Mouse (Mus musculus): ENCODE results near the gene Phf5a. TPM values are rescaled to one million over a fixed set of nuclear protein-coding genes. Genes with fewer than 3 reads are reported as not detected.

Gene Phf5a
- total RNA-seq, 2 experiments from 2014 or later, result 142 to 203 TPM

DNA sequence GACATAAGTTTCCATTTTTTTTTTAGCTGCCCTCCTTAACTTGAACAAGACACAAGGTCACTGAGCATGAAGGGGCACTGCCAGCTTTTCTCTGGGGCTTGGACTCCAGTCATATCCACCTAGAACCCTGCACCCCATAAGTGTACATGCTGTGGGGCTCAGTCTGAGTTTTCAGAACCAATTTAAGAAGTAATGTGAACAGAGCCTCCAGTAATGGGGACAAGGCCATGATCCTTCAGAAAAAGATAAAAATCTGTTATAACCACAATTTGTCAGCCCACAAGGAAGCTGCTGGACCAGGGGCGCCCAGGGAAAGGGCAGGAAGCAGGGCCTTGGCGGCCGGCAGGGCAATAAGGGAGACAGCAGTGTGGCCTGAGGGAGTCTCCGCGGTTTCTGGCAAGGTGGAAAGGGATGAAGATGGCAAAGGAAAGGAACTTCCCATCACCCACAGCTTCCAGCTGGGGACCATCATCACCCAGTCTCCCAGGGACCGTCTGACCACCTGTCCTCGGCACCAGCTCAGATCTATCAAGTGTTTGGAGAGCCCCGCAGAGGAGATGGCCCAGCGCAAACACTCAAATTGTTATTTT lies 19.2 kb downstream of the Phf5a start:
- no peak for ATAC-seq (replicated peaks; ENCODE audit: low FRiP score, low TSS enrichment, poor library complexity, severe bottlenecking)

DNA sequence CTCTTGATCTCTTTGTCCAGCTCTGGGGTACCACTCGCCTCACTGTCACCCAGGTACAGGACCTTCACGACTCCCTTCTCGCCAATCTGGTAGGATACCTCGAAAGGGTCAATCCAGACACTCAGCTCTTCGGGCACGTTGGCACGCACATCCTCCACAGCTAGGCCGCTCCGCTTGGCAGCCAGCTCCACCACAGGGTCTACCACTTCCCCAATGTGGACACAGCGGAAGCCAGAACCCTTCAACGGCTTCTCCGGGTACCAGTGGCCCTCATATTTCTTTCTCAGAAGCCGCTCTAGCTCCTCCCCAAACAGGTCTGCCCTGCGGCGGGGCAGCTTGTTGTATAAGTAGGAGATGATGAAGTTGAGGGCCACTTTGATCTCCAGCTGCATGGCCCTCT lies 20.3 kb downstream of the Phf5a start:
- no peak for ATAC-seq (replicated peaks; ENCODE audit: low FRiP score, low TSS enrichment, poor library complexity, severe bottlenecking)

DNA sequence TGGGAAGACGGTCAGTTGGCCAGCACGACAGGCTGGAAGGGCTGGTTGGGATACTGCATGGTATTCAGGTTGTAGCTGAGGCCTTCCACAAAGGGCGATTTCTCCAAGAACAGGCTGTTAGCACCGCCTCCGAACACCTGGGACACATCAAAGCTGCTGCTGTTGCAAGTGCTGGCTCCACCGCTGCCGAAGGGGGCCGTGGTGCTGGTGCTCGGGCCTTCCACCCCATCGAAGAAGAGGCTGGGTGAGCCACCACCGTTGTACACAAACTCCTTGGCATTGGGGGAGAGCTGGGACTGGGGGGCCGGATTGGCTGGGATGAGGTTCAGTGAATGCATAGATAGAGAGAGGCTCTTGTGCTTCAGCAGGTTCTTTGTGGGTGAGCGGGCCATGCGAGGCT lies 21.0 kb downstream of the Phf5a start:
- ATAC-seq (replicated peaks; ENCODE audit: low FRiP score, low TSS enrichment, poor library complexity, severe bottlenecking), result no peak

DNA sequence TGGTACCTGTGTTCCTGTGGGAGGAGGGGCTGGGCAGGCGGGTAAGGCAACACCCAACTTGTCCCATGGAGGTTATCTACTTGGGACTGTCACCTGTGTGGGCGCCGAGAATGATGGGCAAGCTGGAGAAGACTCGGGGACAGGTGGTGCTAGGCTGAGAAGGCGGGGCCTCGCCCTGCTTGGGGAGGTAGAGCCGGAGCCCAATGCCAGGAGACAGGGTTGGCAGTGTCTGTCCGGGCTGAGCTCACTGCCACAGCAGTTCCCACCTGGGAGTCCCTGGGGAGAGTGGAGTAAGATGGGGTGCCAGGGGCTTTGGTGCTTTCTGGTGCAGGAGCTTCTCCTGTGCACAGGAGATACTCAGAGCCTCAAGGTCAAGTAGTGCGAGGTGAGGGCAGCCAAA lies 22.6 kb downstream of the Phf5a start:
- no peak for ATAC-seq (replicated peaks; ENCODE audit: low FRiP score, low TSS enrichment, poor library complexity, severe bottlenecking)

DNA sequence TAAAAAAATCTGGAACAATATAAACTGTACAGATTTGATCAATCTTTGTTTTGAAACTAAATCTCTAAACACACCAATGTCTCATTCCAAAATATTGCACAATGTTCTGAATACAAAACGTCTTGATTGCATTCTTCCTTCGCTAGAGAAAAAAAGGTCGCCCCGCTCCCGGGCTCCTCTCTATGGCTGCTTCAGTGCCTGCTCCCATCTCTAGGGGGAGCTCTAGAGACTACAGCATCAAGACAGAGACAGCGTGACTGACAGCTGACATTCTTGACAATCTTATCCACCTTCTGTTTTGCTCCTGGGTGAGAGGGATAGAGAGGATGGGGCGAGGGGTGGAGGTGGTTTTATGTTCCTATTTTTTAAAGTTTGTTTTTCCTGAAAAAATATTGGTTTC lies 23.4 kb downstream of the Phf5a start:
- ATAC-seq (replicated peaks; ENCODE audit: low FRiP score, low TSS enrichment, poor library complexity, severe bottlenecking), result peak; percentile 69

DNA sequence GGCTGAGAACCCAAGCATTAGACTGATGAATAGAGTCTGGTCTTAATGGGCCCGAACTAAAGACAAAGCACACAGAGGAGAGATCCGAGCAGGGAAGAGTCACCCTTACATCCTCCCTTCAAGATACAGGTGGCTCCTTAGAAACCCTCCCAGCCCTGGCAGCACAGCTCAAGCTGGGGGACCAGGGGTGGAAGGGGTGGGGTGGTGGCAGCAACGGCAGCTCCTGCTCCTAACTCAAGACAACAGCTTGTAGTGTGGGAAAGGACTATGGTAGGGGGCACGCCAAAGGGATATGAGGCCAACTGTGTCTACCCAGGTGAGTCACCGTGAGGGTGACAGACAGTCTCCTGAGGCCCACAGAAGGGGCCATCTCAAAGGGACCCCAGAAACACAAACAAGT lies 23.9 kb downstream of the Phf5a start:
- ATAC-seq (replicated peaks; ENCODE audit: low FRiP score, low TSS enrichment, poor library complexity, severe bottlenecking), result no peak

DNA sequence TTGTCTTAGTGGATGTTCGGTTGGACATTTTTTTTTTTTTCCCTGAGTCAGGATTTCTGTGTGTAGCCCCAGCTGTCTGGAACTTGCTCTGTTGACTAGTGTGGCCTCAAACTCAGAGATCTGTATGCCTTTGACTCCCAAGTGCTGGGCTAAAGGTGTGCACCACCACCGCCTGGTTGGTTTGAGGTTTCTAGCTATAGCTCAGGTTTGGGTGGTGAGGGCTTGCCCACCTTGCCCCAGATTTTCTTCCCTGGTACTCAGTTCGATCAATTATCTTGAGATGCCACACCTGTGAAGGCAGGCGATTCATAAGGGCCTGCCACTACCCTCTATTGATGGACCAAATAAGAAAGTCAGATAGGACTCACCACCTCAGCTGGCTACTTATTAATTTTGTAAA lies 24.6 kb downstream of the Phf5a start:
- ATAC-seq (replicated peaks; ENCODE audit: low FRiP score, low TSS enrichment, poor library complexity, severe bottlenecking), result no peak

DNA sequence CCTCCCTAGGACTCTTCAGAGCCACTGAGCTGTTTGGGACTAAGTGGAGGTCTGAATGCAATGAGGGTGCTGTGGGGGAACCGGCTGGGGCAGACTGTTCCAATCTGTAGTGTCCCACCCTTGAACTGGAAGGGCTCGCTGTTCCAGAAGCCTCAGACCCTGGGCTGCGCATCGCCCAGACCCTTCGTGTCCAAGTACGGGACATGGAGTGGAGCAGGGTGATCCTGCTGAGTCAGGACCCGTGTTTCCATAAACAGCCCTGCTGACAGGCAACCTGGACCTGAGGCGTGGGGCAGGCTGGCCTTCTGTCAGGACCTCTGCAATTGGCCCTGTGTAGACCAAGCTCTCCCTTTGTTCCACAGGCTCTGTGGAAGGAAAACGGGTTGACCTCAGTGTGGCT lies 25.0 kb downstream of the Phf5a start:
- no peak for ATAC-seq (replicated peaks; ENCODE audit: low FRiP score, low TSS enrichment, poor library complexity, severe bottlenecking)

DNA sequence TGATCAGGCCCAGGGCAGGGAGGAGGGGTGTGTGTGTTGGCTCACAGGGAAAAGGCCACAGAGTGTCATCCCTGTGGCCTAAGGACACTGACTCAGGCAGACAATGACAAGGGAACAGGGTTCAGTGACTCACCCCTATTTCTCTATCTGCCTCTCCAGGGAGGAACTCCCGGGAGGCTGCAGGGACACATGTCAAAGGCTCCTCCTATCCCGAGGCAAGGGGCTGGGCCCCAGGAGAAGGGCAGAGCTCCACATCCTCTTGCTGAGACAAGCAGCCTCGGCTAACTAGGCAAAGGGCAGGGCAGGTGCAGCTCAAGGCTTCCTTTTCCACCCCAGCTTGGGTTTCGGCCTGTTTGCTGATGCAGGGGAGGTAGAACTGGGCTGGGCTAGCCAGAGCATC lies 26.0 kb downstream of the Phf5a start:
- ATAC-seq (replicated peaks; ENCODE audit: low FRiP score, low TSS enrichment, poor library complexity, severe bottlenecking), result no peak

DNA sequence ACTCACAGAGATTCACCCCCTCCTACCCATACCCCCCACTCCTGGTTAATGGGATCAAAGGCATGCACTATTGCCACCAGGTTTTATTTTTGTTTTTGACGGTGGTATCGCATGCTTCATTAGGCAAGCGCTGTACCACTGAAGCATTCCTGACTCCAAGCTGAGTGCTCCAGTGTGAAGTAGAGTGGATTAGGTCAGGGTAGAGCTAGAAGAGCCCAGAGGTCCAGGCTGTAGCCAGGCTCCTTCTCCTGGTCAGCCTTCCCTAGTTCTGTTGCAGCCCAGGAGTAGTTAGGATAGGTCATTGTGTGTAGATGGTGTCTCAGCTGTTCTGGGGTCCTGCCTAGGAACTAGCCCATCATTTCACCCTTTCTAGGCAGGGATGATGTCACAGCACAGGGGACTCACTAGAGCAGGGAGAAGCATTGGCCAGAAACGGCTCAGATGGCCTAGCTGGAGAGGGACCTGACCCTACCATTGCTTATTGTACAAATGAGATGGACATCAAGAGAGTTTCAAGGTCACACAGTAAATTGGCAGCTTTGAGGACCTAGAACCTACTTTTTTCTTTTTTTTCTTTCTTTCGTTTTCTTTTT lies 26.6 kb downstream of the Phf5a start:
- no peak for ATAC-seq (replicated peaks; ENCODE audit: low FRiP score, low TSS enrichment, poor library complexity, severe bottlenecking)

DNA sequence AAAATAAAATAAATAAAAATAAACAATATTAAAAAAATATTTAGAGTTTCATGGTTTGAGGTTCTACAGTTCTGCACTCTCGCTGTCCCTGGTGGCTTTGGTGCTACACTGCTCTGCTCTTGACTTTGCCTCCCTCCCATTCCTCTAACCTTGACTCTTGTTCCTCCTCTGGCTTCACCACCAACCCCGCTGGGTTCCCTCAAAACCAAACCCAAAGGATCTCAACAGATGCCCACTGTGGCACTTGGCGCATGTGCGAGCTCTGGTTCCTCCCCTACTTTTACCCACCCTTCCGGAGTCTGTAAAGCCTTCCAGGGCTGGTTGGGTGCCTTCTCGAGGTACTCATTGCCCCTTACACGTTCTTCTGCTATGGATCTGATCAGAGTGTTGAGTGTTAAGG lies 29.4 kb downstream of the Phf5a start:
- ATAC-seq (replicated peaks; ENCODE audit: low FRiP score, low TSS enrichment, poor library complexity, severe bottlenecking), result no peak

DNA sequence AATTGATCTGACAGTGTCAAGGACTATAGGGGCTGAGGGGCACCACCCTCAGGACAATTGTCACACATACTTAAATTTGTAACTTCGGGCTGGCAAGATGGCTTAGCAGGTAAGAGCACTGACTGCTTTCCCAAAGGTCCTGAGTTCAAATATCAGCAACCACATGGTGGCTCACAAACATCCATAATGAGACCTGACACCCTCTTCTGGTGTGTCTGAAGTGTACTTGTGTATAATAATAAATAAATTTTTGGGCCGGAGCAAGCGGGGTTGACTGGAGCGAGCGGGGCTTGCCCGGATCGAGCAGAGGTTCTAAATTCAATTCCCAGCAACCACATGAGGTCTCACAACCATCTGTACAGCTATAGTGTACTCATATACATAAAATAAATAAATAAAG lies 31.4 kb downstream of the Phf5a start:
- ATAC-seq (replicated peaks; ENCODE audit: low FRiP score, low TSS enrichment, poor library complexity, severe bottlenecking), result 0 out of 2 replicates have a peak, but pooled peaks have one; percentile 3

DNA sequence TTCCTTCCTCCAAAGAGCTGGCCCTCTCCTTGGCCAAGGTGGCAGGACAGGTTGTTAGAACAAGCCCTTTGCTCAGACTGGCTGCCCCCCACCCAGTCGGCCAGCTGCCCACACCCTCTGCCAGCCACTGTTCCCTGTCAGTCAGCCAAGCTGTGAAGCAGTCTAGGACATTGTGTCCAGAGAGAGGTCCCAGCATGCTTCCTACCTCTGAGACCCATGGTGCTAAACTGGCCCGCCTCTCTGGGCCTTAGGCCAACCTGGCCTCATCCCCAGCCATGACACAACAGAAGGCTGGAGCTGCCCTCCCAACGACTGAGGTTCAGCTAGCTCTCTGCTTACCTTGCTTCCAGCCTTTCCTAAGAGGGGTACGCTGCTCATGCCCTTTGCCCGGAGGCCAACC lies 32.1 kb downstream of the Phf5a start:
- ATAC-seq (replicated peaks; ENCODE audit: low FRiP score, low TSS enrichment, poor library complexity, severe bottlenecking), result peak; percentile 76

DNA sequence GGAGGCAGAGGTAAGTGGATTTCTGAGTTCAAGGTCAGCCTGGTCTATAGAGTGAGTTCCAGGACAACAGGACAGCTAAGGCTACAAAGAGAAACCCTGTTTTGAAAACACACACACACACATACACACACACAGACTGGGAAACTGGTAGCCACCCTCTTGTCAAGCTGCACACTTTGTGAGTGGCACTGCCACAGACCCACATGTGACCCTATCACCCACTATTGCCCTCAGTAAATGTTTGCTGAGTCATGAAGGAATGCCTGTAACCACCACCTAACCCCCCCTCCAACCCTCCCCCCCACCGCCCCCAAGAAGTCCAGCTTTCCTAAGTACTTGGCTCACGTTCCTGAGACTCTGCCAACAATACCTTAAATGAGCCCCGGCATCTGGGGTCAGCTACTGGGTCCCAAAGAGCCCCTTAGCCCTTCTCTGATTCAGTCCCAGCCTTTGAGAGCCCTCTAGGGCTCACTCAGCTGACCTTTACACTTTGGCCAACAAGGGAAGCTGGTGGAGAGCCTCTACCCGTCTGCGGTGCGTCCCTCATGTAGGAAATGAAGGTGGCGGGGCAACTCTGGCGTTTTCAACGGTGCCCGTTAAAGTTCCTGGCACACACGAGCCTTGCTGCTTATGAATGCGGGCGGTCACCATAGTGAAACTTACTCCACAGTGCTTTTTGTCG lies 33.0 kb downstream of the Phf5a start:
- no peak for ATAC-seq (replicated peaks; ENCODE audit: low FRiP score, low TSS enrichment, poor library complexity, severe bottlenecking)

DNA sequence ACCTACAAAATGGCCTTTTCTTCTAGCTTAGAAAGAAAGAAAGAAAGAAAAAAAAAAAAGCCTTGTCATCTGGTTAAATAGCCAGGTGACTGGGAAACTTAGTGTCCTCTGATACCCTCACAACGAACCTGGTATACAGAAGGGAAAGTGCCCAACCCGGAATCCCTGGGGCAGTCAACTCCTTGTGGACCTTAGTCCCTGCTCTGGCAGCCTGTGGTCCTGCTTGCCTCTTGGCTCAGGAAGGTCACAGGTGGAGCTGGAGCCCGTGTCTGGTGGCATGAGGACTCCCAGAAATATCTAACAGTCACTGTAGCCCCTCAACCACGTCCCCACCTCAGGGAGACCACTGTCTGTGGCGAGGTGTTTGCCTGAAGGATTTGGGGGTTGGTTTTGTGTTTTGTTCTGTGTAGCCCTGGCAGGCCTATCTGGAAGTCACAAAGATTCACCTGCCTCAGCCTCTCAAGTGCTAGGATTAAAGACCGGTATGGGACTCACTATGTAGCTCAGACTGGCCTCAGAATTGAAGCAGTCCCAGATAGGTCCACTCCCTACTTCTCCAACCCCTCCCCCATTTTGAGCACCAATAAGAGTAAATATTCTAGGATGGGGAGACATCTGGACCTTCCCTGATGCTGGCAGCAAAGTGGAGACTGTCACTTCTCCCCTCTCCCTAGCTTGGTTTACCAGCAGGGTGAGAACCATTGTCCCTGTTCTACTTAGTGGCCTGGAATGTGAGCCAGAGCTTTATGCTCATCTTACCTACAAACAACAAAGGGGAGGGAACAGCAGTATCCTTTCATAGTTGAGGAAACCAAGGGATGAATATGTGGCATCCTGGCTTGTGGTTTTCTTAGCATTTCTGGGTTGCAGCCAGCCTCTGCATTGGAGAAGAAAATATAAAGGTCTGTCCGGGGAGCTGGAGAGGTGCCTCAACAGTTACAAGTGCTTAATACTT lies 34.5 kb downstream of the Phf5a start:
- ATAC-seq (replicated peaks; ENCODE audit: low FRiP score, low TSS enrichment, poor library complexity, severe bottlenecking), result no peak

DNA sequence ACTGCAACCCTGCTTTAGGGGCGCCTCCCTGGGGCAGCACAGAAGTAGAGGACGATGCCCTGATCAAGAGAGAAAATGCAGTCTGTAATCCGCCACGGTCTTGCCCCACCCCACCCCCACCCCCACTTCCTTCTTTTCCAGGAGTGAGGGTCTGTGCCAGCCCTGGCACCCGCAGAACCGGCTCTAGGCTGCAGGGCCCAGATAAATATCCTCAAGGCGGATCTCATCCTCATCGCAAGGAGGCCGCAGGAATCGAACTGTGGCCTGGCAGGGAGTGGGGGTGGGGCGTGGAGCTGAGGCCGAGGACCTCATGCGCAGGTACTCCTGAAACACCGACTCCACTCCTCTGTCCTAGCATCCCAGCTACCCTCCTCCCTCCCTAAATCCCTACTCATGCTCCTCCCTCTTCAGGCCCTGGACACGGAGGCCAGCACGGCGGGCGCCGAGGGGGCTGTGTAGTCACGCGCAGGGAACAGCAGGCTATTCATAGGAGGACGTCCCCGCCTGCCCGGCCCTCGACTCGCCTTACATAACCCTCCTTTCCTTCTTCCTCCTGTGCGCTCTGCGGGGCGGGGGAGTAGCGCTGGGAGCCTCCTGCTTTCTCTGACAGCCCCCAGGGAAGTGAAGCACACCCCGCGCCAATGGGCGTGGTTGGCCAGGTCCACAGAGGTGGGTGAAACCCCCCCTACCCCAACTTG lies 35.4 kb downstream of the Phf5a start:
- no peak for ATAC-seq (replicated peaks; ENCODE audit: low FRiP score, low TSS enrichment, poor library complexity, severe bottlenecking)

DNA sequence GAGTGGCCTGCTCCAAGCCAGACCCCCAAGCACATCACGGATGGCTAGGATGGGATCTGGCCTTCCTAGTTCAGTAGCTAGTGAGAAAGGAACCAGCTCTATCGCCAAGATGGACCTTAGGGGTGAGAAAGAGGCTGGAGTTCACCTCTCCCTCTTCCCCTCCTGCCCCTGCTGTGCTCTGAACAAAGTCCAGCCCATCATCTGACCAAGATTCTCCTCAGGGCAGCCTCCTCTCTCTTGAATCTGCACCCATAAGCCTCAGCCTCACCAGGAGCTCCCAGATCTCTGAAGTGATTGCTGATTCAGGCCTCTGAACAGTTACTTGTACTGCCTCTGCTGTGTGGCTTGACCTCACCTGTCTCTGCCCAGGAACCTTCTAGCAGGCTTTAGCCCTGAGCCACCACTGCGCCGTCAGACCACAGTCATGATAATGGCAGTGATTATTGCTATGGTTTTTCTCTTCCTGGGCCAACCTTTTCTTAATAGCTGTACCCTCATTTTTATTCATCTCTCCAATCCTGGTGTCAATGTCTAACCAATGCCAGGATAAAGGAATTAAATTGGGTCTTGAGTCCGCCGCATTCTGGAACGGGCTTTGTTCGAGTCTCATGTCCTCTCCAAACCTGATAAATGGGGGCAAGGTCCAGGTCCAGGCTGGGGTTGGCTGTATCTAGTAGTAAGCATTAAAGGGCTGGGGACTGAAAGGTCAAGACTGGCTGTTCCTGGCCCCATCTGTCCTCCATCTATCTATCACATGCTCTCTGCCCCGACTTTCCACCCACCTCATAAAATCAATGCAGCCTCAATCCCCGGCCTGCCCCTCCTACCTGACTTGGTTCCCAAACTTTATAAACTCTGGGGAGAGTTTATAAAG lies 36.5 kb downstream of the Phf5a start:
- ATAC-seq (replicated peaks; ENCODE audit: low FRiP score, low TSS enrichment, poor library complexity, severe bottlenecking), result no peak

DNA sequence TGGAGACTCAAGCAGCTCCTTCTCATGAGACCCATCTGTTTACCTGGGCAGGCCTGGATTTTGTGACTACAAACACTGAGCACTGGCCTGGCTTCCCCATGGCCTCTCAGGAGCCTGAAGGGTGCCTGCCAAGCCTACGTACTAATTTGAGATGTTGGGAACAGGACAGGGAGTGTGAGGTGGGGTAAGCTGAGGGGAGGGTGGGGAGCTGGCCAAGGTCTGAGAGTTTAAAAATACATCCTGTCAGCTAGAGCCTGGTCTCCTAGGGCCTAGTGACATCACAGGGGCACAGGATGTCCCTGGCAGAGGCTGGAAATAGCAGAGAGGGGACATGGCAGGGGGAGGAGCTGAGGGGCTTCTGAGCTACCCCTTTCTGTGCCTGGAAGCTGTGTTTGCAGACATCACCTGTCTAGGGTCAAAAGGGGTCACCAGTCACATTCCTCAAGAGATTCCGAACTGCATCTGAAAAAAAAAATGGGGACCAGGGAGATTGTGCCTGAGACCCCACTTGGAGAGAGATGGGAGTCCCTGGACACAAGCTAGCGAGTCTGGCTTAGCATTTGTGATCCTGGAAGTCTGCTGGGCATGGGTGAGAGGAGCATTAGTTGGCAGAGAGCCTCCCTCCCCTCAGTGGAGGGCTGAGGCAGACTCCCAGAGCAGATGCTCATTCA lies 37.4 kb downstream of the Phf5a start:
- ATAC-seq (replicated peaks; ENCODE audit: low FRiP score, low TSS enrichment, poor library complexity, severe bottlenecking), result no peak

All from megakaryocyte-erythroid progenitor cell, adult 5-6 weeks (primary cell).